Mouse (Mus musculus): Measurements from ENCODE around the gene Ppp2r5a. TPM values are rescaled to one million over a fixed set of nuclear protein-coding genes. Genes with fewer than 3 reads are reported as not detected.

Gene Ppp2r5a
- polyA plus RNA-seq, 1 experiment from 2014 or later = 27.1 TPM

DNA sequence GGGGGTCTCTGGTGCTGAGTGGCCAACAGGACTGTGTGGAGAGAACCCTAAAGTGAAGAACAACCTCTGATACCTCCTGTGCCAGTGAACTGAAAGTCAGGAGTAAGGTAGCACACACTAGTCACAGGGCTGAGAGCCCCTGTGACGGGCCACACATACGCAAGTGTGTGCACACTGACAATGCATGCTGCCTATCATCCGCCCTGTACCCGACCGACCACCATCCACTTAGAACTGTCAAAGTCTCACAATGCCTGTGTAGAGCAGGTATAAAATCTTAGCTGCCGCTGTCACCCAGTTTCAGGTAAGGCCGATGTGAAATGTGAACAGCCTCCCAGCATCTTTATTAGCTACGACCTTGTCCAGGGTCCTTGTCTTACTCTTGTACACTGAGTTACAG, 3.4 kb upstream of the Ppp2r5a start:
- TF ChIP-seq CTCF (IDR thresholded peaks at IDR 0.05; ENCODE audit: low read depth) = no peak
- no peak for TF ChIP-seq EP300 (IDR thresholded peaks at IDR 0.05; ENCODE audit: low read depth)
- no peak overlapping the region for H3K27ac ChIP-seq (ENCODE audit: low read depth)
- H3K9ac ChIP-seq (replicated peaks) = no peak overlapping the region
- H3K4me1 ChIP-seq (ENCODE audit: insufficient read depth) = peaks cover 11% of the 10 kb centered on the region
- H3K36me3 ChIP-seq (replicated peaks; ENCODE audit: insufficient read depth, low read length) = no peaks in the 10 kb centered on the region
- DNase-seq = no peak
- no peak for ATAC-seq
- H3K4me3 ChIP-seq (ENCODE audit: low read depth, low read length) = no peak overlapping the region
- no peaks in the 10 kb centered on the region for H3K27me3 ChIP-seq (ENCODE audit: insufficient read depth, low read length)
- H3K9me3 ChIP-seq (ENCODE audit: low read length) = no peaks in the 10 kb centered on the region
- no peak overlapping the region for H3K4me2 ChIP-seq (ENCODE audit: low read depth, low read length)
- WGBS (ENCODE audit: insufficient replicate concordance) = 91% methylated on average over 8 of the region's 8 CpGs

DNA sequence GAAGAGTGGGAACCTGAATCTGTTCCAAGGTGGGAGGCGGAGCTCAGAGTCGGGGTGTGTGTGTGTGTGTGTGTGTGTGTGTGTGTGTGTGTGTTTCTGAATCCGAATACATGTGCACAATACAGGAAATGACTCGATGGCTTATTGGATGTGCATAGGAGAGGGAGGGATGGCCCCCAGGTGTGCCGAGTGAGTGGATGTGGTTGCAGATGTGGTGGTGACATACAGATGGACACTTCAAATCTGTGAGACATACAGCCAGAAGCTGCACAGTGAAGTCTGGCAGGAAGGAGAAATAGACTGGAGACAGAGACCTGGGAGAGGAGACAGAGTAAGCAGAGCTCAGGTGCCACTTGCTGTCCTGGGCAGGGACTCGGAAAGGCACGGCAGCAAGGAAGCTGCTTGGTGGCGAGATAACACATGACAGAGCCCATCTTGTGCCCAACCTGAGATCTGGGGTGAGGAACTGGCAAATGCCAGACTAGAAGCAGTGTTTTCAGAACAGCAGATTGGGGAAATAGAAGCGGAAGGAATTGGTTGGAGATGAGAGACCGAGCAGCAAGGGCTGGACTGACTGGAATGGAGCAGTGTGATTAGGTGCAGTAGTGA, 1.8 kb upstream of the Ppp2r5a start:
- H3K9ac ChIP-seq (replicated peaks) = no peak overlapping the region
- no peak for TF ChIP-seq EP300 (IDR thresholded peaks at IDR 0.05; ENCODE audit: low read depth)
- TF ChIP-seq CTCF (IDR thresholded peaks at IDR 0.05; ENCODE audit: low read depth) = no peak
- no peaks in the 10 kb centered on the region for H3K9me3 ChIP-seq (ENCODE audit: low read length)
- no peak overlapping the region for H3K27ac ChIP-seq (ENCODE audit: low read depth)
- no peak overlapping the region for H3K4me3 ChIP-seq (ENCODE audit: low read depth, low read length)
- ATAC-seq = no peak
- peaks cover 7% of the 10 kb centered on the region for H3K4me1 ChIP-seq (ENCODE audit: insufficient read depth)
- no peak for DNase-seq
- no peaks in the 10 kb centered on the region for H3K27me3 ChIP-seq (ENCODE audit: insufficient read depth, low read length)
- no peaks in the 10 kb centered on the region for H3K36me3 ChIP-seq (replicated peaks; ENCODE audit: insufficient read depth, low read length)
- no peak overlapping the region for H3K4me2 ChIP-seq (ENCODE audit: low read depth, low read length)
- 66% methylated on average over 10 of the region's 10 CpGs for WGBS (ENCODE audit: insufficient replicate concordance)

DNA sequence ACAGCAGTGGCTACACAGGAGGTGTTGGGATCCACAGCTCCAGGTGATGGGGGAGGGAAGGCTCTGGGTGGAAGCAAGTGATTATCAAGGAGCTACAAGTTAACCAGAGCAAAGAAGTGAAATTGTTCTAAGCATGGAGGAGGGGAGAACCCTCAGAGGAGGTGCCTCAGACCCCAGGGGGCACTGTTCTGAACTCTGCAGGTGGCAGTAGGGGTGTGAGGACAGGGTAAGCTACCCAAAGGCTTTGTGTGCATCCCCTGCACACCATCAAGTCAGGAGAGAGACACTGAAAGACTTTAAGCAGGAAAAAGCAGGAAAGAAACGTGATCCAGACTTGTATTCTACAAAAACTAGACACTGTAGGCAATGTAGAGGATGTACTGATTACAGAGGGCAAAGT, 1.2 kb upstream of the Ppp2r5a start:
- ATAC-seq (no peak), DNase-seq (no peak)
- no peak overlapping the region for H3K4me2 ChIP-seq (ENCODE audit: low read depth, low read length)
- 43% methylated on average over 1 of the region's 1 CpGs for WGBS (ENCODE audit: insufficient replicate concordance)
- no peak overlapping the region for H3K4me3 ChIP-seq (ENCODE audit: low read depth, low read length)
- no peak overlapping the region for H3K9ac ChIP-seq (replicated peaks)
- no peaks in the 10 kb centered on the region for H3K9me3 ChIP-seq (ENCODE audit: low read length)
- TF ChIP-seq EP300 (IDR thresholded peaks at IDR 0.05; ENCODE audit: low read depth) (no peak), CTCF (IDR thresholded peaks at IDR 0.05; ENCODE audit: low read depth) (peak; percentile 35)
- H3K36me3 ChIP-seq (replicated peaks; ENCODE audit: insufficient read depth, low read length) = no peaks in the 10 kb centered on the region
- peaks cover 3% of the 10 kb centered on the region; the same call in 1 of the 2 replicates for H3K4me1 ChIP-seq (ENCODE audit: insufficient read depth)
- no peaks in the 10 kb centered on the region for H3K27me3 ChIP-seq (ENCODE audit: insufficient read depth, low read length)
- no peak overlapping the region for H3K27ac ChIP-seq (ENCODE audit: low read depth)

DNA sequence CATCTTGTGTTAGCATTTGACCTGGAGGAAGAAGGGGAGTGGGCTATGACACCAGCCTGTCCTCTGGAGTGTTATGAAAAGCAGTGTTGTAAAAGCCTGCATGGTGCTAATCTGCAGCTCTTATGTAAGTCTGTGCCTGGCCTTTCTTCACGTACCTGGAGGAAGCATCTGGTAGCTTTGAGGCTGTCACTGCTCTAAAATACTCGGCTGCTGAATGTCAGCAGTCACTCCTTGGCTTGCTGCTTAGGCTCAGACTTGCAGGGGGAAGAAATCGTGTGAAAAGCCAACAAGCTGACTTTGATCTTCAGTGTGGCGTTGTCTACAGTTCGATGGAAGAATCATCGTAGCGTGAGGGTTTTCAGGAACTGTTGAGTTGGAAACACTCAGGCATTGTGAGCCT, 566 bp downstream of the Ppp2r5a start:
- Histone ChIP-seq H3K4me3 (ENCODE audit: low read depth, low read length) (peak overlapping the region; percentile 13; the same call in 1 of the 2 replicates), H3K27ac (ENCODE audit: low read depth) (0 out of 2 replicates have a peak overlapping the region, but pooled peaks have one; percentile 52), H3K27me3 (ENCODE audit: insufficient read depth, low read length) (no peaks in the 10 kb centered on the region), H3K9me3 (ENCODE audit: low read length) (no peaks in the 10 kb centered on the region), H3K9ac (replicated peaks) (no peak overlapping the region), H3K36me3 (replicated peaks; ENCODE audit: insufficient read depth, low read length) (no peaks in the 10 kb centered on the region), H3K4me1 (ENCODE audit: insufficient read depth) (0 out of 2 replicates have a peak, but pooled peaks cover 2% of the 10 kb centered on the region), H3K4me2 (ENCODE audit: low read depth, low read length) (peak overlapping the region; percentile 16; the same call in 1 of the 2 replicates)
- 46% methylated on average over 7 of the region's 7 CpGs for WGBS (ENCODE audit: insufficient replicate concordance)
- DNase-seq (no peak), ATAC-seq (no peak)
- TF ChIP-seq CTCF (IDR thresholded peaks at IDR 0.05; ENCODE audit: low read depth) (no peak), EP300 (IDR thresholded peaks at IDR 0.05; ENCODE audit: low read depth) (no peak)

DNA sequence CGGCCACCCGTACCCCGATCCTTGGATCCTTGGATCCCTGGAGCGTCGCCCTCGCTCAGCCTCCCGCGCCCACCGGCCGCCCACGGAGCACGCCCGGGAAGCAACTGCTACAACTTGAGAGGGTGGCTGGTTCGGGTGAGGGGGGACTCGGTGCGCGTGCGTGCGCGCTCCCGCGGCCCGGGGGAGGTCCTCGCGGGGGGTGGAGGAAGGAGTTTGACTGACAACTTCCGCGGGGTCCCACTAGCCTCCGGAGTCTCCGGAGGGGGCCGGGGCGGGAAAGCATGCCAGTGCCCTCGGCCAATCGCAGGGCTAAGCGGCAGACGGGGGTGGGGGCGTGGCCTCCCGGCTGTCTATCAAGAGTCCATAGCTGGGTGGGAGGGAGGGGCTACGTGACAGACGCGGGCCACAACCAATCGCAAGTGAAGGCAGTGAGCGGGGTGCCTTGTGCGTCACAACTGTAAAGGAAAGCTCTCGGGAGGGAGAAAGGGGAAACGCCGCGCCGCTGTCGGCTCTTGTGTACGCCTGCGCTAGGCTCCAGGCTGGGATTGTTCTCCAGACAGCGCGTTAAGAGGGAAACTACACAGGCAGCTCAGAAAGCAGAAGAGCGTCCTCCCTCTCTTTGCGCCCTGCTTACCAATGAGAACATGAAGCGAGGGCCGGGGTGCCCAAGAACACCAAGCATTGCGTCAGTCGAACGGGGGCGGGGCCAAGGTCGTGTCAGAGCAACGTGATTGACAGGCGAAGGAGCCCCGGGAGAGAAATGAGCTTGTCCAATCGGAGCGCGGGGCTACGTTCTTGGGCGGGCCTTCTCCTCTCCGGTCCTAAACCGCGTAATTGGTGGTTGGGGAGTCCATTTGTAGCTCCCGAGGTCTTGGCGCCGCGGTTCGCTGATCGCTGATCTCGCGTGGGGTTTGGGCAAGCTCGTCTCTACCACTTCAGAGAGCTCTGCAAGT, 5.9 kb downstream of the Ppp2r5a start:
- Histone ChIP-seq H3K4me3 (ENCODE audit: low read depth, low read length) (peak overlapping the region; percentile 86), H3K9me3 (ENCODE audit: low read length) (no peaks in the 10 kb centered on the region), H3K27ac (ENCODE audit: low read depth) (peak overlapping the region; percentile 99), H3K36me3 (replicated peaks; ENCODE audit: insufficient read depth, low read length) (no peaks in the 10 kb centered on the region), H3K4me2 (ENCODE audit: low read depth, low read length) (peak overlapping the region; percentile 82), H3K27me3 (ENCODE audit: insufficient read depth, low read length) (no peaks in the 10 kb centered on the region), H3K4me1 (ENCODE audit: insufficient read depth) (peaks cover 8% of the 10 kb centered on the region; the same call in 1 of the 2 replicates), H3K9ac (replicated peaks) (peak overlapping the region; percentile 98)
- TF ChIP-seq CTCF (IDR thresholded peaks at IDR 0.05; ENCODE audit: low read depth) (no peak), EP300 (IDR thresholded peaks at IDR 0.05; ENCODE audit: low read depth) (no peak)
- WGBS (ENCODE audit: insufficient replicate concordance) = 2% methylated on average over 67 of the region's 82 CpGs
- ATAC-seq (peak; percentile 93), DNase-seq (peak; percentile 100)

DNA sequence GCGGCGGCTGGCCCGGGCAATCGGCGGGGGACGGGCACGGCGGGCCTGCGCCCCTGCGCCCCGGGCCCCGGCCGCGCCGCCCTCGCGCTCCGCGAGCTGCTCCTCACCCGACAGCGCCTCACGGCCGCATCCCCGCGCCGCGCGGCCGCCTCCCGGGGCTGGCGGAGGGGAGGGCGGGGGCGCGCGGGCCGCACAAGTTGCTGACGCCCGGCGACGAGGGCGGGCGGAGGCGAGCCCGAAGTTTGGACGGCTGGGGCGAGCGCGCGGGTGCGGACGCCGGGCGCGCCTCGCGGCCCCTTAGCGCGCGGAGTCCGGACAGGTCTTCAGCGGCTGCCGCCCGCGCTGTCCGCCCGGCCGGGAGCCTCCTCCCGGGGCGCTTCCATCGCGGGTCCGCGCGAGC, 6.6 kb downstream of the Ppp2r5a start:
- H3K4me1 ChIP-seq (ENCODE audit: insufficient read depth) = peaks cover 12% of the 10 kb centered on the region; the same call in 1 of the 2 replicates
- DNase-seq (peak; percentile 76), ATAC-seq (peak; percentile 37)
- under 1% methylated on average over 36 of the region's 74 CpGs for WGBS (ENCODE audit: insufficient replicate concordance)
- no peaks in the 10 kb centered on the region for H3K36me3 ChIP-seq (replicated peaks; ENCODE audit: insufficient read depth, low read length)
- H3K27me3 ChIP-seq (ENCODE audit: insufficient read depth, low read length) = no peaks in the 10 kb centered on the region
- no peak for TF ChIP-seq EP300 (IDR thresholded peaks at IDR 0.05; ENCODE audit: low read depth)
- no peak for TF ChIP-seq CTCF (IDR thresholded peaks at IDR 0.05; ENCODE audit: low read depth)
- peak overlapping the region; percentile 98 for H3K9ac ChIP-seq (replicated peaks)
- no peaks in the 10 kb centered on the region for H3K9me3 ChIP-seq (ENCODE audit: low read length)
- peak overlapping the region; percentile 99 for H3K27ac ChIP-seq (ENCODE audit: low read depth)
- H3K4me3 ChIP-seq (ENCODE audit: low read depth, low read length) = peak overlapping the region; percentile 86
- H3K4me2 ChIP-seq (ENCODE audit: low read depth, low read length) = peak overlapping the region; percentile 82
